Mouse (Mus musculus) naive thymus-derived CD4-positive, alpha-beta T cell, adult 5 months (primary cell): ENCODE data around the gene Rhoh. TPM values are rescaled to one million over a fixed set of nuclear protein-coding genes. Genes with fewer than 3 reads are reported as not detected.

Source experiments
- polyA plus RNA-seq: library from polyadenylated mRNA; unstranded; fragments of 100-300 nt; shearing (Covaris generic); gene quantifications from one replicate; pipeline ENCODE4 v1.2.1, GENCODE M21; 2017

The Rhoh gene
- polyA plus RNA-seq: 244 TPM

GRCm38 (mm10) chr5:65861154-65861944 is at the start of gene Rhoh:
TSS of gene Rhoh (plus strand) at chr5:65861213.

GRCm38 (mm10) chr5:65934783-65935182 is 73.8 kb downstream of the Rhoh start, which contains the start of gene Chrna9:
TSS of gene Chrna9 (plus strand) at chr5:65934921.

Other genes starting within 250 kb of the Rhoh start
- 184 TPM for gene Pds5a, start 162.9 kb upstream of the Rhoh start, polyA plus RNA-seq
- 28.7 TPM for gene N4bp2, start 97.7 kb upstream of the Rhoh start, polyA plus RNA-seq
- gene Chrna9, start 73.7 kb downstream of the Rhoh start, polyA plus RNA-seq: not detected
- 0.62 TPM for gene 9130230L23Rik, start 143.1 kb downstream of the Rhoh start, polyA plus RNA-seq